Mouse (Mus musculus) small intestine, adult 2 months (tissue): ENCODE data around the gene Camta1. TPM values are rescaled to one million over a fixed set of nuclear protein-coding genes. Genes with fewer than 3 reads are reported as not detected.

ENCODE experiments used
- H3K27ac ChIP-seq: fragments of 200-500 bp; 2 replicates; pipeline ENCODE4 v1.5.1; 2012; ENCODE audit warnings: low read depth, low read length, control low read depth, inconsistent platforms; ENCODE audit not compliant: insufficient read depth
- H3K27me3 ChIP-seq: fragments of 200-500 bp; 2 replicates; pipeline ENCODE4 v1.6.1; 2012; ENCODE audit warnings: mild to moderate bottlenecking, moderate library complexity, low read length, inconsistent platforms; ENCODE audit not compliant: control insufficient read depth, insufficient read depth
- H3K36me3 ChIP-seq: fragments of 200-500 bp; 2 replicates; pipeline ENCODE4 v1.6.1; 2012; ENCODE audit warnings: mild to moderate bottlenecking, low read length, control low read depth, inconsistent platforms; ENCODE audit not compliant: control insufficient read depth, insufficient read depth
- H3K4me1 ChIP-seq: fragments of 200-500 bp; 2 replicates; pipeline ENCODE4 v1.6.1; 2012; ENCODE audit warnings: low read length, inconsistent platforms, mixed read lengths; ENCODE audit not compliant: control insufficient read depth, insufficient read depth, insufficient read length
- H3K4me3 ChIP-seq: fragments of 200-500 bp; 2 replicates; pipeline ENCODE4 v1.5.1; 2012; ENCODE audit warnings: low read depth, mild to moderate bottlenecking, control low read depth, inconsistent platforms, low read length, moderate library complexity
- CTCF ChIP-seq: fragments of 200-500 bp; IDR thresholded peaks from 2 replicates; pipeline ENCODE4 v1.5.1; 2012; ENCODE audit warnings: low read depth, mild to moderate bottlenecking, control low read depth, inconsistent platforms, low read length, moderate library complexity, mixed read lengths; ENCODE audit not compliant: insufficient replicate concordance, insufficient read length; ENCODE audit errors: extremely low read depth
- POLR2A ChIP-seq: fragments of 200-500 bp; IDR thresholded peaks from 2 replicates; pipeline ENCODE4 v1.6.1; 2012; ENCODE audit warnings: low read depth, mild to moderate bottlenecking, control low read depth, inconsistent platforms, low read length, moderate library complexity
- WGBS: fragments of 180-500 bp; shearing (Covaris S2); methylation state at CpG from one replicate; pipeline ENCODE4 v1.1.7; 2018; 5-methylcytosine and 5-hydroxymethylcytosine counted together
- polyA plus RNA-seq: library from polyadenylated mRNA; depleted of rRNA; stranded (reverse); fragments of >200 nt; gene quantifications from 2 replicates; pipeline ENCODE4 v1.2.3, GENCODE M21; 2012

Gene Camta1
- polyA plus RNA-seq, 1 experiment: 2.2 TPM

DNA sequence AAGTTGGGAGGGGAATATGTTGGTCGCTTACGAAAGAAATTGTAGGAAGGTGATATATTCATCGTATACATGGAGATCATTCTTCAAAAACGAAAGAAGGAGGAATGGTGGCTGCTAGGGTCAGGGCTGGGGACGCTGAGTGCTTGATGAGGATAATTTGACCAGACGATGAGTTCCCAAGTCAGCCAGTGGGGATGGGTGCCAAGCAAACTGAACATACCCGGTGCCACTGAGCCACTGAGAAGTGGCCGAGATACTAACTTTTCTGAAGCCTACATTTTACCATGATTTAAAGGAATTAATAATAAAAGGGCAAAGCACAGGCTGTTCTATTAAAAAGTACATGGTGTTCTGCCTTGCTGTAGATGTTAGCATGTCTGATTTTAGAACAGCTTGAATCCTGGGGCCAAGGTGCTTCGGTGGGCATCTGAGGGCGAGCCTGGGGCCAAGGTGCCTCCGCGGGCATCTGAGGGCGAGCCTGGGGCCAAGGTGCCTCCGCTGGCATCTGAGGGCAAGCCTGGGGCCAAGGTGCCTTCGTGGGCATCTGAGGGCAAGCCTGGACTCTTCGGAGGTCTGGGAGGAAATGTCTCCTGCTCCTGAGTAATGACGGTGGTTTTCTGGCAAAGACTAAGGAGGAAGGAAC is 40.5 kb upstream of the Camta1 start:
- TF ChIP-seq POLR2A (no peak), CTCF (no peak)
- Histone ChIP-seq H3K27me3 (no peaks in the 10 kb centered on the region), H3K4me1 (peaks cover 10% of the 10 kb centered on the region), H3K4me3 (no peak overlapping the region), H3K27ac (peak overlapping the region; percentile 65), H3K36me3 (no peaks in the 10 kb centered on the region)
- WGBS: 64% methylated on average over 17 of the region's 17 CpGs

DNA sequence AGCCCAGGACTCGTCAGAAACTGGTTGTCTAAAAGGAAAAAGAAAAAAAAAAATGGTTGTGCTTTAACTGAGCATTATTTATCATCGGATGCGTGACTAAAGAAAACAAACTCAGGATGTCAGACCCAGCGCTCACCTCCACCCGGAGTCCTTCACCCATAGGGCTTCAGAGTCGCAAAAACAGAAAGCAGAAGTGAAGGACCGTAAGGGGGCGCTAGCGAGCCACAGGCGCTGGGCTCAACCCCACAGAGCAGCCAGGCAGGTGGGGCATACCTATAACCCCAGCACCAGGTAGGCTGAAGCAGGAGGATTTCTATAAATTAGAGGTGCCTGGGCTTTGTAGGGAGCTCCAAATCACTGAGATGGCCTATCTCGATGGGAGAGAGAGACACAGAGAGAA is 39.7 kb upstream of the Camta1 start:
- TF ChIP-seq POLR2A (no peak), CTCF (no peak)

GRCm38 (mm10) chr4:151900735-151901134 is 39.1 kb upstream of the Camta1 start:
- whole genome bisulfite sequencing: 73% methylated on average over 6 of the region's 6 CpGs
- Histone ChIP-seq H3K36me3 (no peaks in the 10 kb centered on the region), H3K27me3 (no peaks in the 10 kb centered on the region), H3K27ac (no peak overlapping the region), H3K4me1 (peaks cover 10% of the 10 kb centered on the region), H3K4me3 (no peak overlapping the region)
- no peak for TF ChIP-seq POLR2A
- no peak for TF ChIP-seq CTCF

More for the DNA sequence above, 39.7 kb upstream of the Camta1 start:
- WGBS: 60% methylated on average over 11 of the region's 11 CpGs
- no peak overlapping the region for H3K27ac ChIP-seq
- H3K36me3 ChIP-seq: no peaks in the 10 kb centered on the region
- no peak overlapping the region for H3K4me3 ChIP-seq
- H3K4me1 ChIP-seq: peaks cover 10% of the 10 kb centered on the region
- H3K27me3 ChIP-seq: no peaks in the 10 kb centered on the region

DNA sequence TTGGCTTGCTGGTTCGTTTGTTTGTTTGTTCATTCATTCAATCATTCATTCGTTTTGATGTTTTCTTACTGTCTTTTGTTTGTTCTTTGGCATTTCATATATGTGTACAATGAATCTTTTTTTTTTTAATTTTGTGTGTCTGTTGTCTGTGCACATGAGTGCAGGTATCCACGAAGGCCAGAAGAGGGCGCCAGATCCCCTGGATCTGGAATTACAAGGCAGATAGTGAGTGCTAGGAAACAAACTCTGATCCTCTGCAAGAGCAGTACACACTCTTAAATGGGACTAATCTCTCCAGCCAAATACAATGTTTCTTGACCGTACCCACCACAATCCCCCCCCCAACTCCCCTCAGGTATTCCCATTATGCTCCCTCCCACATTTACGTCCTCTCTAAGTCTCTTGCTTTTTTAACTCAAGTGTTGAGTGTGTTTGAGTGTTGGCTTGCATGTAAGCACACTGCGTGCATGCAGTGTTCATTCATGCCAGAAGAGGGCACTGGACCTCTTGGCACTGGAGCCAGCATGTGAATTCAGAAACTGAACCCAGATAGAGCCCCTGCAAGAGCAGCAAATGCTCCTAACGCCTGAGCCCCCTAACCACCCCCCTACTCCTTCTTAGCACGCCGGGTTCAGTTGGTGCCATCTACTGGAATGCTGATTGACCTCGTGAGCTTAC is 38.2 kb upstream of the Camta1 start:
- H3K27me3 ChIP-seq: no peaks in the 10 kb centered on the region
- TF ChIP-seq POLR2A (no peak), CTCF (no peak)
- no peak overlapping the region for H3K27ac ChIP-seq
- WGBS: 71% methylated on average over 11 of the region's 11 CpGs
- H3K4me3 ChIP-seq: no peak overlapping the region
- H3K36me3 ChIP-seq: no peaks in the 10 kb centered on the region
- peaks cover 10% of the 10 kb centered on the region for H3K4me1 ChIP-seq

DNA sequence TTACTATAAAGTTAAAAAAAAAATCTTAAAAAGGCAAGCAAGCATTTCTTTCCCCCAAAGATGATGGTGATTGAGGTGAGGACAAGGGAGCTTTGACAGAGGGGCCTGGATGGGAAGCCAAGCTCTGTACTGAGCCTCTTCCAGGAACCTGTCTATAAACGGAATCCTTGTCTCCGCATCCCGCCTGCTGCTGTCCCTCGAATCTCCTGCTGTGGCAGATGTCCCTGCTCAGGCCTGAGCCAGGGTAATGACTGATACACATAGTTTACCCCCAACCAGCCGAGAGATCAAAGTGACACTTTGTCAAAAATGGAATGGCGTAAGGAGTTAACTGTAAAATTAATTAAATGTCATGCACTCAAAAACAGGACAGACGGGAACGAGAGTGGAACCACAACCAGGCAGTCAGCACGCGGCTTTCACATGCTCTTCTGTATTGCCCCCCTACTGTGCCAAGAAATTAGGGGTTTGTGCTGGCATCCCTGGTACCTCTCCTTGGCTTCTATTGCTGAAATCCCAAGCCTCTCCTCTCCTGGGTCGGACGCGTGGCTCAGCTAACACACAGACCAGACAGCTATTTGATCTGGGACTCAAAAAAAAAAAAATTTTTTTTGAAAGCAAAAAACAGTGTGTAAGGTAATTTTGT is 37.0 kb upstream of the Camta1 start:
- TF ChIP-seq POLR2A: no peak
- no peak for TF ChIP-seq CTCF
- Histone ChIP-seq H3K27me3 (no peaks in the 10 kb centered on the region), H3K4me1 (peaks cover 9% of the 10 kb centered on the region), H3K36me3 (no peaks in the 10 kb centered on the region), H3K27ac (no peak overlapping the region), H3K4me3 (no peak overlapping the region)
- WGBS: 67% methylated on average over 13 of the region's 13 CpGs

DNA sequence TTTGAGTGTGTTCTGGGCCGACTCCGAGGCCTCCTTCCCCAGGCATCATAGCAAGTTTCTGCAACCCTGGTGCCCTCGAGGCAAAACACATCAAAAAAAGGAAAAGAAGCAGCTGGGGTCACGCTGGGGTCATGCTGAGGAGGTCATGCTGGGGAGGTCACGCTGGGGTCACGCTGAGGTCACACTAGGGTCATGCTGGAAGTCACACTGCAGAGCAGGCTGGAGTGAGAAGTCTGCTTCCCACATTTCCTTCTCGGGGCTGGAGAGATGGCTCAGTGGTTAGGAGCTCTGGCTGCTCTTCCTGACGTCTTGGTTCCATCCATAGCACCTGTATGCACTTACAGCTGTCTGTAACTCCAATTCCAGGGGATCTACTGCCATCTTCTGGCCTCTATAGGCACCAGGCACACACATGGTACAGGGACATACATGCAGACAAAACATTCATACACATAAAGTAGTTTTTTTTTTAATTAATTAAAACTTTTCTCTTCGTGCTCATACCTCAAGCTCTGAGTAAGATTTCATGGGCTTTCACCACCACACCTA is 35.5 kb upstream of the Camta1 start:
- WGBS: 79% methylated on average over 9 of the region's 9 CpGs
- Histone ChIP-seq H3K4me3 (no peak overlapping the region), H3K27me3 (no peaks in the 10 kb centered on the region), H3K36me3 (no peaks in the 10 kb centered on the region), H3K4me1 (no peaks in the 10 kb centered on the region), H3K27ac (no peak overlapping the region)
- TF ChIP-seq CTCF (no peak), POLR2A (no peak)

DNA sequence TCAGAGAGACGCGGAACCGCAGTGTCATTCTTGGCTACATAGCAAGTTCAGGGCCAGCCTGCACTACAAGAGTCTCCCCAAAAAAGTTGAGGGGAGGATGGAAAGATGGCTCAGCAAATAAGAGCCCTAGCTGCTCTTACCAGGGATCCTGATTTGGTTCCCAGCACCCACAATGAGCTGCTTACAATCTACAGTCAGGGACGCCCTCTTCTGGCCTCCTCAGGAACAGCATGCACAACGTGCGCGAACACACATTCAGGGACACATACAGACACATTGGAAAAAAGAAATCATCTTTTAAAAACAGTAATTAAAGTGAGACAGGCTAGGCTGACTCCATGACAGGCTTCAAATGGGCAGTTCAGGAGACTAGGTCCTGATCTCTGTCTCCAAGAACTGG is 33.9 kb upstream of the Camta1 start:
- H3K27ac ChIP-seq: no peak overlapping the region
- no peak overlapping the region for H3K4me3 ChIP-seq
- no peaks in the 10 kb centered on the region for H3K27me3 ChIP-seq
- no peaks in the 10 kb centered on the region for H3K4me1 ChIP-seq
- TF ChIP-seq CTCF (no peak), POLR2A (no peak)
- no peaks in the 10 kb centered on the region for H3K36me3 ChIP-seq
- WGBS: 90% methylated on average over 7 of the region's 7 CpGs
